In genomic region chr4:44565126-44566082, GRCm38 (mm10) we compare ENCODE assay signal across 13 mouse cellular contexts.
DNase-seq lines count a peak whose midpoint lies in the region; ATAC-seq and TF ChIP-seq lines count a peak whose summit lies in the region.
"Had no signal": no experiment of that assay in that cellular context is flagged by ENCODE, and none has a peak within 500 bp of the region (broad histone marks: within the 10 kb centered on the region; RNA-seq: fewer than 3 reads in every experiment).

No protein-coding gene starts in this region.

- H3K9me3 ChIP-seq in MEL (replicated peaks; ENCODE audit: insufficient read depth, low read length), result no peaks in the 10 kb centered on the region
- no peaks in the 10 kb centered on the region for H3K9me3 ChIP-seq in hindbrain, embryonic 12.5 days (replicated peaks)
- H3K9me3 ChIP-seq: embryonic facial prominence, embryonic 15.5 days; G1E; heart, embryonic 10.5 days; hindbrain, embryonic 13.5 days; intestine, embryonic 15.5 days had no signal

- no peak for TF ChIP-seq POLR2A in MEL (IDR thresholded peaks at IDR 0.05; ENCODE audit: control insufficient read depth in 1 of 2, insufficient read depth in 1 of 2, low read depth in 1 of 2, low read length in 2 of 2, poor library complexity in 1 of 2)
- TF ChIP-seq POLR2A in myocyte (IDR thresholded peaks at IDR 0.05; ENCODE audit: insufficient read length, low read depth), result no peak

- H3K4me2 ChIP-seq in myocyte (ENCODE audit: low read depth), result peak overlapping the region; percentile 48
- H3K4me2 ChIP-seq in hindbrain, embryonic 12.5 days (replicated peaks), result no peak overlapping the region
- H3K4me2 ChIP-seq: embryonic facial prominence, embryonic 15.5 days; hindbrain, embryonic 13.5 days; intestine, embryonic 15.5 days had no signal

- TF ChIP-seq EP300 in MEL (IDR thresholded peaks at IDR 0.05; ENCODE audit: low read depth in 1 of 2, low read length in 2 of 2), result no peak

- peak; percentile 19 for DNase-seq in 3134 (ENCODE audit: extremely low read depth, insufficient read length, low spot score)
- DNase-seq in A20 (ENCODE audit: low read depth, low spot score), result peak; percentile 26
- peak; percentile 51 for DNase-seq in MEL (ENCODE audit: low read depth, low spot score)
- DNase-seq in ovary, adult 18-20 months (ENCODE audit: low spot score), result no peak
- DNase-seq in embryo, embryonic 10 days (ENCODE audit: low spot score), result no peak

- H3K79me2 ChIP-seq in MEL (ENCODE audit: control insufficient read depth, insufficient read depth, low read length, poor library complexity), result no peaks in the 10 kb centered on the region
- no peaks in the 10 kb centered on the region for H3K79me2 ChIP-seq in myocyte (ENCODE audit: control insufficient read depth, insufficient read depth)

- H3K4me3 ChIP-seq in MEL (ENCODE audit: control insufficient read depth in 1 of 2, insufficient read depth in 1 of 2, low read depth in 2 of 2, low read length in 2 of 2) (peak overlapping the region in 1 of 2 experiments; percentile 26; a peak in 1 of 4 replicates), myocyte (no peak overlapping the region)
- H3K4me3 ChIP-seq in hindbrain, embryonic 12.5 days, result no peak overlapping the region
- H3K4me3 ChIP-seq: embryonic facial prominence, embryonic 15.5 days; heart, embryonic 10.5 days; hindbrain, embryonic 13.5 days; intestine, embryonic 15.5 days had no signal

- no peak for TF ChIP-seq RAD21 in MEL (IDR thresholded peaks at IDR 0.05; ENCODE audit: low read depth, low read length)

- TF ChIP-seq CTCF in MEL (IDR thresholded peaks at IDR 0.05 in 2 of 3, conservative IDR thresholded peaks at IDR 0.05 in 1 of 3; ENCODE audit: control insufficient read depth in 1 of 3, insufficient read depth in 1 of 3, low read depth in 2 of 3, low read length in 3 of 3, poor library complexity in 1 of 3, severe bottlenecking in 1 of 3), result no peak

- 82% methylated on average over 12 of the region's 12 CpGs for WGBS in hindbrain, embryonic 12.5 days

- H3K9ac ChIP-seq in MEL (ENCODE audit: control insufficient read depth, low read depth, low read length, poor library complexity, severe bottlenecking), result no peak overlapping the region
- H3K9ac ChIP-seq in hindbrain, embryonic 12.5 days, result no peak overlapping the region
- H3K9ac ChIP-seq: embryonic facial prominence, embryonic 15.5 days; hindbrain, embryonic 13.5 days; intestine, embryonic 15.5 days had no signal

- H3K36me3 ChIP-seq in MEL (ENCODE audit: control insufficient read depth in 1 of 2, insufficient read depth in 2 of 2, low read length in 2 of 2), result no peaks in the 10 kb centered on the region
- H3K36me3 ChIP-seq in myocyte (ENCODE audit: control insufficient read depth, insufficient read depth), result no peaks in the 10 kb centered on the region
- H3K36me3 ChIP-seq in hindbrain, embryonic 12.5 days, result no peaks in the 10 kb centered on the region
- H3K36me3 ChIP-seq: embryonic facial prominence, embryonic 15.5 days; G1E; heart, embryonic 10.5 days; hindbrain, embryonic 13.5 days; intestine, embryonic 15.5 days had no signal

- ATAC-seq in hindbrain, embryonic 12.5 days (ENCODE audit: low FRiP score), result no peak
- ATAC-seq: forebrain, embryonic 16.5 days; intestine, embryonic 15.5 days had no signal

- peaks cover 0 to 3% of the 10 kb centered on the region in 2 experiments; a peak in 1 of 4 replicates for H3K4me1 ChIP-seq in MEL (ENCODE audit: control insufficient read depth in 1 of 2, insufficient read depth in 2 of 2, low read length in 2 of 2)
- peaks cover 16% of the 10 kb centered on the region for H3K4me1 ChIP-seq in hindbrain, embryonic 12.5 days
- H3K4me1 ChIP-seq: embryonic facial prominence, embryonic 15.5 days; heart, embryonic 10.5 days; intestine, embryonic 15.5 days had no signal

- H3K27me3 ChIP-seq in MEL (ENCODE audit: control insufficient read depth in 1 of 2, insufficient read depth in 2 of 2, low read length in 2 of 2) (no peaks in the 10 kb centered on the region), myocyte (ENCODE audit: control insufficient read depth, insufficient read depth, insufficient read length) (peaks cover 46% of the 10 kb centered on the region)
- H3K27me3 ChIP-seq in hindbrain, embryonic 12.5 days, result peaks cover 43% of the 10 kb centered on the region
- H3K27me3 ChIP-seq: intestine, embryonic 15.5 days had no signal

- no peak overlapping the region for H3K27ac ChIP-seq in MEL (ENCODE audit: control insufficient read depth, low read depth, low read length)
- no peak overlapping the region for H3K27ac ChIP-seq in hindbrain, embryonic 12.5 days
- H3K27ac ChIP-seq: embryonic facial prominence, embryonic 15.5 days; heart, embryonic 10.5 days; hindbrain, embryonic 13.5 days; intestine, embryonic 15.5 days had no signal

- no peak overlapping the region for H3ac ChIP-seq in myocyte (ENCODE audit: control insufficient read depth, insufficient read length)

TF ChIP-seq in MEL, 35 proteins besides CTCF, POLR2A, EP300 and RAD21:
- TF ChIP-seq MAZ (IDR thresholded peaks at IDR 0.05; ENCODE audit: low read depth, low read length), result no peak
- TF ChIP-seq USF1 (IDR thresholded peaks at IDR 0.05; ENCODE audit: low read depth, low read length), result no peak
- TF ChIP-seq ZMIZ1 (IDR thresholded peaks at IDR 0.05; ENCODE audit: low read depth, low read length), result no peak

TF ChIP-seq in myocyte, 11 proteins besides CTCF, POLR2A, EP300 and RAD21:
- TF ChIP-seq MAX (IDR thresholded peaks at IDR 0.05; ENCODE audit: low read depth) (no peak), TCF12 (IDR thresholded peaks at IDR 0.05; ENCODE audit: insufficient read depth, poor library complexity, severe bottlenecking) (no peak), POLR2AphosphoS2 (IDR thresholded peaks at IDR 0.05; ENCODE audit: insufficient read length, low read depth) (no peak), MYOD1 (IDR thresholded peaks at IDR 0.05; ENCODE audit: control insufficient read depth in 1 of 3, insufficient read length in 2 of 3, low read depth in 2 of 3) (no peak)

Comparison
In these comparisons a context has a peak if more than half of its experiments do, and no peak if none do; other contexts are left out.
1. DNase-seq: peak in 3134 (single experiment), A20 (single experiment) and MEL (single experiment); none in ovary, adult 18-20 months (single experiment) and embryo, embryonic 10 days (single experiment).